Mouse (Mus musculus): Measurements from ENCODE around the gene Gm20716. TPM values are rescaled to one million over a fixed set of nuclear protein-coding genes. Genes with fewer than 3 reads are reported as not detected.

Gm20716 gene
- polyA plus RNA-seq (2015; fragmentation: Nextera tagmentation; extraction: Ambion mirVana) = 16.7 and 19.5 TPM in 2 replicates

DNA sequence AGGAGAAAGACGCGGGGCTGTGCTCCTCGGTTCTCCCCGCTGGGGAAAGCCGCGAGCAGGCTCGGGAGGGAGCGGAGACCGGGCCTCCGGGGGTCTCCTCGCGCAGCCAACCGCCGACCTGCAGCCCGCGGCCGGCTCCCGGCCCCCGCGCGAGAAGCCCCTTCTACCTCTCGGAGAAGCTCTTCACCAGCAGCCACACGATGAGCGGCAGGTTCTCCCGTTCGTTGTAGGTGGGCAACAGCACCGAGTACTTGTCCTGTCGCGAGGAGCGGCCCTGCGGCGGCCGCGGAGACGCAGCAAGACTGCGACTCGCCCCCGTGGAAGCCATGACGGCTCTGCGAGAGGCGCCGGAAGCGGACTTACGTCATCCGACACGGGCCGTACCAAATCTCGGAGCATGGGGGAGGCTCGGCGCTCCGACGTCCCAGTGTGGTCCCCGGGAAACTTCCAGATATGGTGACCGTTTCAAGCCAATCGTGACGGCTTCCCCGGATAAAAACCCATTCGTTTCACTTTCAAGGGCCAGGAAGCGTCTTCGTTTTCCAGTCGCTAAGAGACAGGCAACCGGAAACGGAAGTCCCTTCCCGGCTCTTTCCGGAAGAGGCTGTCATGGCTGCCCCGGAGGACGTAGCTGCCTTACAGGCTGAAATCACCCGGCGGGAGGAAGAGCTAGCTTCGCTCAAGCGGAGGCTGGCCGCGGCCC, at the start of gene Gm20716, which contains the start of the genes Dpm1 and Mocs3:
TSS of gene Gm20716 (minus strand) at position 339 of the 703 bp plus-strand sequence.
TSS of gene Dpm1 (minus strand) at position 566 of the 703 bp plus-strand sequence.
TSS of gene Mocs3 (plus strand) at position 597 of the 703 bp plus-strand sequence.
- under 1% methylated on average over 73 of the region's 73 CpGs for WGBS
- no peaks in the 10 kb centered on the region for H3K27me3 ChIP-seq
- peak within 1 kb of the TSS; percentile 88 for H3K27ac ChIP-seq
- H3K4me3 ChIP-seq = peak within 1 kb of the TSS; percentile 66
- H3K4me2 ChIP-seq = peak within 1 kb of the TSS; percentile 96
- H3K36me3 ChIP-seq = peaks cover 28% of the 10 kb centered on the region
- peak; percentile 84 for ATAC-seq (ENCODE audit: borderline replicate concordance, extremely low read depth, low FRiP score, low TSS enrichment)
- peak within 1 kb of the TSS; percentile 80 for H3K9ac ChIP-seq
- no peaks in the 10 kb centered on the region for H3K9me3 ChIP-seq
- H3K4me1 ChIP-seq = peaks cover 27% of the 10 kb centered on the region

DNA sequence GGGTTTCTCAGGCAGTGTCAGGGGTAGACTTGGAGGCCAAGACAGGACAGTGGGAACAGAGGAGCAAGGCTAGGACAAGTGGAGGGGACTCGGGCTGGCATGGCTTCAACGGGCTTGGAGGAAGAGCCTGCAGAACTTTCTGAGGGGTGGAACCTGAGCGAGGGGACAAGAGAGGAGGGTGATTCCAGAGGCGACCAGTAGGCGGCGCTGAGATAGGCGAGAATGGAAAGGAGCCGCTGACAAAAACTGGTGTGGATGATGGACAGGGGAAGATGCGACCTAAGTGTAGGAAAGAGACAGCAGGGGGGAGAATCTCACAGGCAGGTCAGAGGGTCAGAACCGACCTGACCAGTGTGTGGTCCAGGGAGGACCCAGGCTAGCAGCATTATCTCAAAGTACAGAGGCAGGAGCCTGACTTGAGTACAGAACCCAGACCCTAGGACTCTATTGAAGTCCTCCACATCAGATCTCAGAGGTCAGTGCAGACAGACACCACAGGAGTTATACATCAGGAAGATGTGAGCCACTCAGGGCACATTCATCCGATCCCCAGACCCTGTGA, 44.3 kb upstream of the Gm20716 start:
- 4% methylated on average over 11 of the region's 11 CpGs for WGBS
- H3K27me3 ChIP-seq = peaks cover 68% of the 10 kb centered on the region
- no peaks in the 10 kb centered on the region for H3K36me3 ChIP-seq
- 0 out of 2 replicates have a peak, but pooled peaks have one; percentile 25 for ATAC-seq (ENCODE audit: borderline replicate concordance, extremely low read depth, low FRiP score, low TSS enrichment)
- H3K9me3 ChIP-seq = no peaks in the 10 kb centered on the region
- H3K4me1 ChIP-seq = no peaks in the 10 kb centered on the region
- no peak overlapping the region for H3K4me3 ChIP-seq
- H3K4me2 ChIP-seq = no peak overlapping the region
- H3K27ac ChIP-seq = no peak overlapping the region
- H3K9ac ChIP-seq = no peak overlapping the region

DNA sequence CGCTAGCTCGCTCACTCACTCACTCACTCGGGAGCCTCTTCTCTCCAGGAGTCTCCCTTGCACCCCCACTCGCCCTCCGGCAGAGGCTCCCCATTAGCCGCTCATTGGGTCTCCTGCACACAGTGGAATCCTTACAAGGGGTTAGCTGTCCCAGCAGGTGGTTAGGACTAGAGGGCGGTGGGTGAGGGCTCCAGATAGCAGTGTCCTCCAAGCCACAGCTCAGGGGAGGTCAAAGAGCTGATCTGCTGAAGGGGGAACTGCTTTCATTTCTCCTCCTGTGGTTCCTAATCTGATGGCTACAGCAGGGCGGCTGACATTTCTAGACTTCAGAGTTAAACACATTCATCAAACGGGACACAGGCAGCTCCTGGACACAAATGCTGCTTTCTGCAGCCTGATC, 43.2 kb upstream of the Gm20716 start:
- no peak overlapping the region for H3K27ac ChIP-seq
- H3K27me3 ChIP-seq = peaks cover 64% of the 10 kb centered on the region
- no peaks in the 10 kb centered on the region for H3K9me3 ChIP-seq
- H3K9ac ChIP-seq = no peak overlapping the region
- no peaks in the 10 kb centered on the region for H3K4me1 ChIP-seq
- no peak for ATAC-seq (ENCODE audit: borderline replicate concordance, extremely low read depth, low FRiP score, low TSS enrichment)
- H3K4me2 ChIP-seq = no peak overlapping the region
- 38% methylated on average over 9 of the region's 9 CpGs for WGBS
- no peak overlapping the region for H3K4me3 ChIP-seq
- H3K36me3 ChIP-seq = no peaks in the 10 kb centered on the region

DNA sequence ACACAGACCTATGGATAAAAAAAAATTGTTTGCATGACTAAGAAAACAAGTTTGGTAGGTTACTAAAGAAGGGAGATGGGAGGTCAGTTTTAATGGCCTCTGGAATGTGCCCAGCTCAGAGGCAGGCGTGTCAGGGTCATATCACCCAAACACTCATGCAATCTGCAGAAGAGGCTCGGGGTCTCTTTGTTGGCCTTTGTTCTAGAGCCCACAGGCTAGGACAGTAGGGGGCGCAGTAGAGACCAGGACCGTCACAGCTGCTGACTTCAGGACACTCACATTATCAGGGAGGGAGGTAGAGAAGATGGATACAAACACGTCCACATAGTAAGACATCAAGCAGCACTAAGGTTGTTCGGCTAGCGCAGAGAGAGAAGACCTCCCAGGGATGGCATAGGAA, 37.9 kb upstream of the Gm20716 start:
- peak overlapping the region; percentile 39 for H3K4me2 ChIP-seq
- no peaks in the 10 kb centered on the region for H3K4me1 ChIP-seq
- H3K9ac ChIP-seq = no peak overlapping the region
- no peaks in the 10 kb centered on the region for H3K36me3 ChIP-seq
- H3K27me3 ChIP-seq = peaks cover 17% of the 10 kb centered on the region
- no peak overlapping the region for H3K27ac ChIP-seq
- H3K9me3 ChIP-seq = no peaks in the 10 kb centered on the region
- WGBS = 22% methylated on average over 7 of the region's 7 CpGs
- no peak overlapping the region for H3K4me3 ChIP-seq
- 0 out of 2 replicates have a peak, but pooled peaks have one; percentile 29 for ATAC-seq (ENCODE audit: borderline replicate concordance, extremely low read depth, low FRiP score, low TSS enrichment)

DNA sequence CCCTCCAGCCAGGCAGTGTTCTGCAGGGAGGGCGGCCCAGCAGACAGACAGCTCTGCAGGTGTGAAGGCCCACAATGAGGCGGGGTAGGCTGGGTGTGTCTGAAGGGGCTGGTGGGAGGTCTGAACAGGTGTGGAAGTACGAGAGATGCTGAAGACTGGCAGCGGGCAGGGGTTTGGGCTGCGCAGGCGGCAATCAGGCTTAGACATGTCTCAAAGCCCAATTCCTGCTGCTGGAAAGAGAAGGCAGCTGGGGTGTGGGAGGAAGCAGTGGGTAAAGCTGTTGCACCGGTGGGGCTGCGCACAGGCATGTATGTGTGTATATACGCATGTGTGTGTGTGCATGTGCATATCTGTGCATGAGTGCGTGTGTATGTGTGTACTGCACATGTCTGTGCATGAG, 30.7 kb upstream of the Gm20716 start:
- no peaks in the 10 kb centered on the region for H3K36me3 ChIP-seq
- no peaks in the 10 kb centered on the region for H3K4me1 ChIP-seq
- no peaks in the 10 kb centered on the region for H3K9me3 ChIP-seq
- H3K4me3 ChIP-seq = no peak overlapping the region
- peaks cover 16% of the 10 kb centered on the region; the same call in 1 of the 2 replicates for H3K27me3 ChIP-seq
- H3K9ac ChIP-seq = no peak overlapping the region
- H3K27ac ChIP-seq = no peak overlapping the region
- no peak for ATAC-seq (ENCODE audit: borderline replicate concordance, extremely low read depth, low FRiP score, low TSS enrichment)
- 82% methylated on average over 10 of the region's 10 CpGs for WGBS
- no peak overlapping the region for H3K4me2 ChIP-seq

DNA sequence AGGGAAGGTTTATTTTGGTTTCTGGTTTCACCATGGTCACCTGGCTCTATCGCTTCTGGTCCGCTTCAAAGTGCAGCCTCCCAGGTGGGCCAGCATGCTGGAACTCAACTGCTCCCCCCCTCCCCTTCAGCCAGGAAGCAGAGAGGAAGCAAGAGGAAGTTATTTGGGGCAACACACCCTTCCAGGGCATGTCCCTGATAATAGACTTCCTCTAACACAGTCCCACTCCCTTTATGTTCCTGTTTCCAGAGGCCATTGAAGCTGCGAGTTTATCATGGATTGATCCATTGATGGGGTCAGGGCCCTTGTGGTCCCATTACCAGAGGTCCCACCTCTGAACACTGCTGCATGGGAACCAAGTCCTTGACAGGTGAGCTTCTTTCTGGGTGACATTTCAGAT, 30.0 kb upstream of the Gm20716 start:
- Histone ChIP-seq H3K36me3 (no peaks in the 10 kb centered on the region), H3K9ac (no peak overlapping the region), H3K27me3 (peaks cover 16% of the 10 kb centered on the region; the same call in 1 of the 2 replicates), H3K4me3 (no peak overlapping the region), H3K4me1 (no peaks in the 10 kb centered on the region), H3K27ac (no peak overlapping the region), H3K4me2 (no peak overlapping the region), H3K9me3 (no peaks in the 10 kb centered on the region)
- ATAC-seq (ENCODE audit: borderline replicate concordance, extremely low read depth, low FRiP score, low TSS enrichment) = no peak
- 81% methylated on average over 3 of the region's 3 CpGs for WGBS

DNA sequence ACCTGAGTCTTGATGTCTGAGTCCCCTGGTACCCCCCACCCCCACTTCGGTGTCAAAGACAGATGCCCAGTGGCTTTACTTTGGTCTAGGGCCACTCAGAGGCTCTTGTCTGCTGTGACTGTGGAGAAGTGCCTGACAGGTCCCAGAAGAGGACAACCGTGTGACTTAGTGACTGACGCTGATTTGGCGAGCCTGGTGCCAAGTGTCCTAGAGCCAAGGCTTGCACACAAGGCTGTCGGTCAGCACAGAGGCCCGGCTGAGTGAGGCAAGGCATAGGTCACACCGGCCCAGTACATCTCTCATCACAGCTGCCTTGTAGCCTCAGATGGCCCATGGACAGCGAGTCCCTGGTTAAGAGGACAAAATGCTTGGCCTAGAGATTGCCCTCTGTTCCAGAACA, 28.9 kb upstream of the Gm20716 start:
- no peaks in the 10 kb centered on the region for H3K36me3 ChIP-seq
- no peaks in the 10 kb centered on the region for H3K9me3 ChIP-seq
- no peak overlapping the region for H3K27ac ChIP-seq
- H3K4me1 ChIP-seq = no peaks in the 10 kb centered on the region
- 77% methylated on average over 8 of the region's 8 CpGs for WGBS
- H3K4me2 ChIP-seq = no peak overlapping the region
- H3K4me3 ChIP-seq = no peak overlapping the region
- no peak overlapping the region for H3K9ac ChIP-seq
- no peak for ATAC-seq (ENCODE audit: borderline replicate concordance, extremely low read depth, low FRiP score, low TSS enrichment)
- peaks cover 16% of the 10 kb centered on the region; the same call in 1 of the 2 replicates for H3K27me3 ChIP-seq

DNA sequence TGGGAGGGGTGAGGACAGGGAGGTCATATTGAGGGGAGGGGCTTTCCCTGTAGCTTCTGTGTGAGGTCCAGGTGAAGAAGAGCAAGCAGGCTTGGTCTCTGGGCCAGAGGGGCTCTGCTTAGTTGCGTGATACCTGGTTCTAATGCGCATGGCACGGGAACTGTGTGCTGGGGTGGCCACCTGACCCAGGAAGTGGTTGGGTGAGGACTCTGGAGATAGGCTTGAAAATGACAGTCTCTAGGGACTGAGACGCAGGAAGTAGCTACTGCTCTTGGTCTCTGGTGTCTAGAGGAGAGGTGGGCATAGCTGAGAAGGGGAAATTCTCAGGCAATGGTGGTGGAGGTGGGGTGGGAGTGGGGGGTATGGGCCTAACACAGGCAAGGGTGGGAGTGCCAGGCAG, 27.0 kb upstream of the Gm20716 start:
- H3K4me3 ChIP-seq = no peak overlapping the region
- no peak overlapping the region for H3K4me2 ChIP-seq
- H3K9ac ChIP-seq = no peak overlapping the region
- WGBS = 81% methylated on average over 4 of the region's 4 CpGs
- no peak for ATAC-seq (ENCODE audit: borderline replicate concordance, extremely low read depth, low FRiP score, low TSS enrichment)
- no peaks in the 10 kb centered on the region for H3K4me1 ChIP-seq
- H3K27ac ChIP-seq = no peak overlapping the region
- H3K36me3 ChIP-seq = no peaks in the 10 kb centered on the region
- peaks cover 16% of the 10 kb centered on the region for H3K27me3 ChIP-seq
- no peaks in the 10 kb centered on the region for H3K9me3 ChIP-seq

DNA sequence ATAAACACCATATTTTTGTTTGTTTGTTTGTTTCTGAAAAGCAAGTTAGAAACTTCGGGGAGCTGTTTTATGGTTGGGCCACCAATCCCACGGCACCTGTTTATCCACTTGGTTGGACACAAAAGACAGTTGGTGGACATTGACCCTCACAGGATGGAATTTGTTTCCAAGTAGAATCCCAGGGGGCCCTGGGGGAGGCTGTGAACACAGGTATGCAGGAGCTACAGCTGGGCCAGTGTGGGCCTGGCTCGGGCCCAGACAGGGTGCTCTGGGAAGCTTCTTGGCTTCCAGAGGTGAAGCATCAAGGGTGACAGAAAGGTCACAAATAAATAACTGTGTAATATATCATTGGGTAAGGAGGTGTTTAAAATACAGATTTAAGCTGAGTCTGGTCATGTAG, 26.3 kb upstream of the Gm20716 start:
- H3K4me1 ChIP-seq = no peaks in the 10 kb centered on the region
- no peak for ATAC-seq (ENCODE audit: borderline replicate concordance, extremely low read depth, low FRiP score, low TSS enrichment)
- H3K4me3 ChIP-seq = no peak overlapping the region
- no peaks in the 10 kb centered on the region for H3K9me3 ChIP-seq
- H3K27ac ChIP-seq = no peak overlapping the region
- peaks cover 17% of the 10 kb centered on the region; the same call in 1 of the 2 replicates for H3K27me3 ChIP-seq
- H3K4me2 ChIP-seq = no peak overlapping the region
- H3K36me3 ChIP-seq = no peaks in the 10 kb centered on the region
- 59% methylated on average over 3 of the region's 3 CpGs for WGBS
- H3K9ac ChIP-seq = no peak overlapping the region

DNA sequence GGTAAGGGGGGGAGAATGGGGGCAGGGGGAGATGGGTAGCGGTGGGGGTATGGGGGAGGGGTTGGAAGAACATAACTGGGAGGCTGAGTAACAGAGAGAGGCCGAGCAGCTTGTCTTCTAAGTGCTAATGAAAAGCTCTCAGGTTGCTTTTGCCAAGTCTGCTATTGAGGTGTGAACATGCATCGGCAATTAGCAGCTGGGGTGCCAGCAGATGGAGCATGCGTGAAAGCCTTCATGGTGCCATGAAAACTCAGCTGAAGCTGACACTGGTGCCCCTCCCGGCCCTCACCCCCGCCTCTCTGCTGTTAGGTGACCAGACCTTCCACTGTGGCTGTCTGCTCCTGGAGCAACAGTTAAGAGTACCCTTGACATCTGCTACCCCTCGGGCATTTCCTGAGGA, 23.7 kb upstream of the Gm20716 start:
- no peak for ATAC-seq (ENCODE audit: borderline replicate concordance, extremely low read depth, low FRiP score, low TSS enrichment)

DNA sequence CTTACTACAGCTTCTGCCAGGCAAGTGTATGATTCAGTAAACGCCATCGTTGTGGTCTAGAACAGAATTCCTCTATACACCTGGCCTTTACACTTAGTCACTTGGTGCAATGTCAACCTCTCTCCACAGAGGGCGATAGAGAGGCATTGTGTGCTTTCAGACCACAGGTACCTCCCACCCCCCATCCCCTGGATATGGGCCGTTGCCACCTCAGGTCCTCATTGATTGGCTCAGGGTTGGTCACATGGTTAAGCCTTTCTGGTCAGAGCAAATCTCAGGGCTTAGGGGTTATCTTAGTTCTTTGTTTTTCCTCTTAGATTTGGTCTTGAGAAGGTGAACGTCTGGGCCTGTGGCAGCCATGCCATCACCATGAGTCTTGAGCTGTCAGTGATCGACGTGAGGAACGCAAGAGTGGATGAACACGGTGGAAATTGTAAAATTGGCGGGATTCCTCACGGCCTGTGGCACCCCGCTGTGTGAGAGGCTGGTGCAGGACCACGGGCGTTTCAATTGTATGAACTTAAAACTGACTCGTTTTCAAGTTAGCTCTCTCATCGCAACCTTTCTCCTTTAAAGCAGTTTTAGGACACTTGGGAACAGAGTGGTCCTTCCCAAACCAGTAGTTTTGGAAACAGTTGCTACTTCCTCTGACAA, 22.6 kb upstream of the Gm20716 start:
- WGBS = 15% methylated on average over 16 of the region's 16 CpGs
- no peaks in the 10 kb centered on the region for H3K4me1 ChIP-seq
- H3K27me3 ChIP-seq = peaks cover 15% of the 10 kb centered on the region; the same call in 1 of the 2 replicates
- 0 out of 2 replicates have a peak overlapping the region, but pooled peaks have one; percentile 11 for H3K4me2 ChIP-seq
- no peak overlapping the region for H3K27ac ChIP-seq
- H3K9me3 ChIP-seq = no peaks in the 10 kb centered on the region
- no peak overlapping the region for H3K4me3 ChIP-seq
- H3K9ac ChIP-seq = no peak overlapping the region
- no peaks in the 10 kb centered on the region for H3K36me3 ChIP-seq
- ATAC-seq (ENCODE audit: borderline replicate concordance, extremely low read depth, low FRiP score, low TSS enrichment) = peak; percentile 51; the same call in 1 of the 2 replicates

More for the DNA sequence above, 23.7 kb upstream of the Gm20716 start:
- H3K27ac ChIP-seq = no peak overlapping the region
- peaks cover 15% of the 10 kb centered on the region; the same call in 1 of the 2 replicates for H3K27me3 ChIP-seq
- no peak overlapping the region for H3K4me3 ChIP-seq
- H3K4me1 ChIP-seq = no peaks in the 10 kb centered on the region
- H3K9ac ChIP-seq = no peak overlapping the region
- no peaks in the 10 kb centered on the region for H3K9me3 ChIP-seq
- 19% methylated on average over 7 of the region's 7 CpGs for WGBS
- no peaks in the 10 kb centered on the region for H3K36me3 ChIP-seq
- H3K4me2 ChIP-seq = no peak overlapping the region

DNA sequence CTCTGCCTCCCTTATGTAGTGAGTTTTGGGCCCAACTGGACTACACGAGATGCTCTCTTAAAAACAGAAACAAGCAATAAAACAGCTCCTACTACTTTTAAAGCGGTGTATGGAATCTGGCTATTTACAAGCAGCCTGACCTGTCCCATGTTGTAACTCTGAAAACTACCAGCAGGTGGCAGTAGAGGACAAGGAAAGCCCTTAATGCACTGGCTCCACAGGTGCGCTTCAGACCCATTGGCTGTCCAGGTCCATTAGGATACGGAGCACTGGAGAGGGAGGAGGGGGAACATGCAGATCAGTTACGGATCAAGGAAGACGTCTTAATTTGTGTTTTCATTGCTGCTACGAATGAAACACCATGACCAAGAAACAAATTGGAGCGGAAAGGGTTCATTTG, 20.1 kb upstream of the Gm20716 start:
- Histone ChIP-seq H3K4me3 (no peak overlapping the region), H3K9ac (no peak overlapping the region), H3K27ac (no peak overlapping the region), H3K9me3 (no peaks in the 10 kb centered on the region), H3K36me3 (no peaks in the 10 kb centered on the region), H3K4me2 (no peak overlapping the region), H3K27me3 (peaks cover 18% of the 10 kb centered on the region; the same call in 1 of the 2 replicates), H3K4me1 (no peaks in the 10 kb centered on the region)
- no peak for ATAC-seq (ENCODE audit: borderline replicate concordance, extremely low read depth, low FRiP score, low TSS enrichment)
- WGBS = 16% methylated on average over 8 of the region's 8 CpGs
